Mouse (Mus musculus) kidney, adult 9 months (tissue): Measurements from ENCODE around the gene Vmn1r201.

Source experiments
- DNase-seq: peaks from one replicate; pipeline ENCODE4 v3.0.0; 2022

Vmn1r201 gene

GRCm38 (mm10) chr13:22471623-22472022 lies at the start of gene Vmn1r201:
Gene Vmn1r201 (plus strand): TSS chr13:22471923.
- DNase-seq, result no peak

DNA sequence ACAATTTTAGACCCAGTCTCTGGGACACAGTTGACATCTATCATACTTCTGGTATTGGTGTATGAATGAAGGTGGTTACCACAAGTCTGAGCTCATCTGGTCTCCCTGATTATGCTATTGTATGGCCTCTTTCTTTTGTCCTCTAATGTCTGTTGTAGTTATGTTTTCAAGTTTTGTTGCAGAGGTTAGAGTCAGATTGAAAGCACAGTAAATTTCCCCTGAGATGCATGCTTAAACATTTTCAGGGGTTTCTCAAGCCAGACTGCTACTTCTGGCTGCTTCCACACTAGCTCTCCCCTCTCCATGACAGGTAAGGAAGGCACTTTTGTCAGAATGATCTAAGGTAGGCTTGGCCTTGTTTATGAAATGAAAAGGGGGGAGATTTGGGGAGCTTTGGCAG lies 16.6 kb upstream of the Vmn1r201 start:
- no peak for DNase-seq

DNA sequence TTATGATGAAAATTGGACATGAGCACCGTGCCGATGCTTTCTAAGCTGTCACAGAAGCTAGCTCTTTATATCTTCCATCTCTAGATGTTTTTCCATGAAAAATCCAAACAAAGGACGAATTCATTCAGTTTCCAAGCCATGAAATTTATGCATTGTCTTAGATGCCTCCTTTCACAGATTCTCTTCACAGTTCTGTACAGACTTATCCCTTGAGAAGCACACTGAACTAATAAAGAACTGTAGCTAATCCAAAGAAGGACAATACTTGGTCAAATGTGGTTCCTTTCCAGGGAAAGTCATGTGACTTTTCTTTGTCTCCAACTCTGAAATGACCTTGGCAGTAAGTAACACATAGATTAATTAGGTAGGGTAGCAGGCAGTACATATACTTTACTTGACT lies 30.7 kb downstream of the Vmn1r201 start:
- DNase-seq, result no peak

GRCm38 (mm10) chr13:22505281-22505680 lies 33.6 kb downstream of the Vmn1r201 start, which contains the start of gene Vmn1r202:
Gene Vmn1r202 (minus strand): TSS chr13:22505381.
- DNase-seq, result no peak

GRCm38 (mm10) chr13:22517814-22518213 lies 46.1 kb downstream of the Vmn1r201 start, which contains the start of gene Vmn1r203:
Gene Vmn1r203 (plus strand): TSS chr13:22518114.
- DNase-seq, result no peak
